In genomic region chr17:49652357-49652756, GRCm38 (mm10) we compare ENCODE assay signal across 16 mouse cellular contexts. TPM values are rescaled to one million over a fixed set of nuclear protein-coding genes. Genes with fewer than 3 reads are reported as not detected.
DNase-seq lines count a peak whose midpoint lies in the region; ATAC-seq lines count a peak whose summit lies in the region.
"Had no signal": no experiment of that assay in that cellular context is flagged by ENCODE, and none has a peak within 500 bp of the region (broad histone marks: within the 10 kb centered on the region; RNA-seq: fewer than 3 reads in every experiment).

No protein-coding gene starts in this region.

- no peak overlapping the region for H3K9ac ChIP-seq in hindbrain, embryonic 12.5 days
- H3K9ac ChIP-seq in hindbrain, embryonic 14.5 days: no peak overlapping the region
- no peak overlapping the region for H3K9ac ChIP-seq in midbrain, embryonic 15.5 days
- H3K9ac ChIP-seq: embryonic facial prominence, embryonic 12.5 days; intestine, embryonic 15.5 days; liver, embryonic 15.5 days; midbrain, embryonic 12.5 days; stomach, embryonic 15.5 days had no signal

- H3K4me3 ChIP-seq in hindbrain, embryonic 12.5 days: no peak overlapping the region
- H3K4me3 ChIP-seq in hindbrain, embryonic 10.5 days: no peak overlapping the region
- no peak overlapping the region for H3K4me3 ChIP-seq in hindbrain, embryonic 14.5 days (replicated peaks; ENCODE audit: low read length)
- H3K4me3 ChIP-seq in midbrain, embryonic 15.5 days: no peak overlapping the region
- H3K4me3 ChIP-seq: embryonic facial prominence, embryonic 12.5 days; intestine, embryonic 15.5 days; liver, embryonic 15.5 days; midbrain, embryonic 12.5 days; stomach, embryonic 15.5 days had no signal

- no peaks in the 10 kb centered on the region for H3K36me3 ChIP-seq in hindbrain, embryonic 12.5 days
- no peaks in the 10 kb centered on the region for H3K36me3 ChIP-seq in hindbrain, embryonic 10.5 days
- no peaks in the 10 kb centered on the region for H3K36me3 ChIP-seq in hindbrain, embryonic 14.5 days (replicated peaks; ENCODE audit: control insufficient read depth, insufficient read depth)
- no peaks in the 10 kb centered on the region for H3K36me3 ChIP-seq in midbrain, embryonic 15.5 days (replicated peaks)
- H3K36me3 ChIP-seq: embryonic facial prominence, embryonic 12.5 days; intestine, embryonic 15.5 days; liver, embryonic 15.5 days; midbrain, embryonic 12.5 days; stomach, embryonic 15.5 days had no signal

- H3K27ac ChIP-seq in hindbrain, embryonic 12.5 days: no peak overlapping the region
- no peak overlapping the region for H3K27ac ChIP-seq in hindbrain, embryonic 10.5 days
- no peak overlapping the region for H3K27ac ChIP-seq in hindbrain, embryonic 14.5 days
- peak overlapping the region; percentile 8; the same call in 1 of the 2 replicates for H3K27ac ChIP-seq in midbrain, embryonic 15.5 days
- H3K27ac ChIP-seq: embryonic facial prominence, embryonic 12.5 days; intestine, embryonic 15.5 days; liver, embryonic 15.5 days; midbrain, embryonic 12.5 days; stomach, embryonic 15.5 days had no signal

- H3K27me3 ChIP-seq in hindbrain, embryonic 12.5 days: no peaks in the 10 kb centered on the region
- H3K27me3 ChIP-seq in hindbrain, embryonic 10.5 days (ENCODE audit: insufficient read depth, poor library complexity, severe bottlenecking): no peaks in the 10 kb centered on the region
- H3K27me3 ChIP-seq in hindbrain, embryonic 14.5 days (ENCODE audit: control insufficient read depth, insufficient read depth, low read length): no peaks in the 10 kb centered on the region
- no peaks in the 10 kb centered on the region for H3K27me3 ChIP-seq in midbrain, embryonic 15.5 days (replicated peaks)
- H3K27me3 ChIP-seq: embryonic facial prominence, embryonic 12.5 days; intestine, embryonic 15.5 days; liver, embryonic 15.5 days; midbrain, embryonic 12.5 days; stomach, embryonic 15.5 days had no signal

- 0 out of 2 replicates have a peak, but pooled peaks have one; percentile 26 for ATAC-seq in hindbrain, embryonic 12.5 days (ENCODE audit: low FRiP score)
- peak; percentile 64; the same call in 1 of the 2 replicates for ATAC-seq in hindbrain, embryonic 14.5 days (ENCODE audit: low FRiP score)
- 0 out of 2 replicates have a peak, but pooled peaks have one; percentile 54 for ATAC-seq in midbrain, embryonic 15.5 days (replicated peaks)
- ATAC-seq: intestine, embryonic 15.5 days had no signal

- H3K4me2 ChIP-seq in hindbrain, embryonic 12.5 days (replicated peaks): no peak overlapping the region
- no peak overlapping the region for H3K4me2 ChIP-seq in hindbrain, embryonic 14.5 days (replicated peaks)
- no peak overlapping the region for H3K4me2 ChIP-seq in midbrain, embryonic 15.5 days
- H3K4me2 ChIP-seq: embryonic facial prominence, embryonic 12.5 days; intestine, embryonic 15.5 days; liver, embryonic 15.5 days; midbrain, embryonic 12.5 days; stomach, embryonic 15.5 days had no signal

- no peaks in the 10 kb centered on the region for H3K9me3 ChIP-seq in hindbrain, embryonic 12.5 days (replicated peaks)
- H3K9me3 ChIP-seq in hindbrain, embryonic 10.5 days: 0 out of 2 replicates have a peak, but pooled peaks cover 3% of the 10 kb centered on the region
- H3K9me3 ChIP-seq in hindbrain, embryonic 14.5 days (ENCODE audit: control insufficient read depth, low read length): no peaks in the 10 kb centered on the region
- H3K9me3 ChIP-seq in midbrain, embryonic 15.5 days: no peaks in the 10 kb centered on the region
- H3K9me3 ChIP-seq: embryonic facial prominence, embryonic 12.5 days; intestine, embryonic 15.5 days; liver, embryonic 15.5 days; stomach, embryonic 15.5 days had no signal

- 56% methylated on average over 3 of the region's 3 CpGs for WGBS in hindbrain, embryonic 12.5 days
- 57% methylated on average over 3 of the region's 3 CpGs for WGBS in hindbrain, embryonic 10.5 days
- WGBS in hindbrain, embryonic 14.5 days: 47% methylated on average over 3 of the region's 3 CpGs
- 39% methylated on average over 3 of the region's 3 CpGs for WGBS in midbrain, embryonic 15.5 days

- DNase-seq in hindbrain, embryonic 10.5 days (ENCODE audit: low spot score): no peak
- peak; percentile 9 for DNase-seq in lung, postnatal 10 days
- DNase-seq in lung, postnatal 36 days: no peak
- no peak for DNase-seq in hindbrain, embryonic 14.5 days (ENCODE audit: low spot score)
- DNase-seq in cerebellum, postnatal 25 days: no peak
- no peak for DNase-seq in frontal cortex, adult 2 months (ENCODE audit: extremely low spot score in 1 of 2, low spot score in 1 of 2)
- DNase-seq: cerebellum, adult 9-10 months; gastrocnemius, postnatal 36 days; thymus, postnatal 4 days had no signal

- no peaks in the 10 kb centered on the region; the same call in 1 of the 2 replicates for H3K4me1 ChIP-seq in hindbrain, embryonic 12.5 days
- no peaks in the 10 kb centered on the region for H3K4me1 ChIP-seq in hindbrain, embryonic 10.5 days (replicated peaks)
- H3K4me1 ChIP-seq in hindbrain, embryonic 14.5 days (replicated peaks; ENCODE audit: control insufficient read depth, insufficient read depth, low read length): no peaks in the 10 kb centered on the region
- H3K4me1 ChIP-seq in midbrain, embryonic 15.5 days: 0 out of 2 replicates have a peak, but pooled peaks cover 3% of the 10 kb centered on the region
- H3K4me1 ChIP-seq: embryonic facial prominence, embryonic 12.5 days; intestine, embryonic 15.5 days; liver, embryonic 15.5 days; stomach, embryonic 15.5 days had no signal

RNA-seq across cellular contexts. Expression of gene Kif6, which starts 37.4 kb away (rescaled TPM):
- polyA plus RNA-seq in hindbrain, embryonic 12.5 days (2016; fragmentation: Nextera tagmentation; extraction: Ambion mirVana): 3.2 and 4.3 TPM in 2 replicates
- 2.6 and 2.9 TPM in 2 replicates for polyA plus RNA-seq in hindbrain, embryonic 10.5 days (2016; fragmentation: Nextera tagmentation; extraction: Ambion mirVana)
- 2.3 and 3.7 TPM in 2 replicates for polyA plus RNA-seq in hindbrain, embryonic 14.5 days (2014; fragmentation: Nextera tagmentation; extraction: Ambion mirVana)
- 2.3 and 2.8 TPM in 2 replicates for polyA plus RNA-seq in midbrain, embryonic 15.5 days (2015; fragmentation: Nextera tagmentation; extraction: Ambion mirVana)
- polyA plus RNA-seq in frontal cortex, adult 2 months (2012; rRNA removed): 1.3 and 1.6 TPM in 2 replicates
